Mouse (Mus musculus): ENCODE results near the gene Gab1.
A peak's percentile ranks its signal among the peaks of the same experiment; 100 is the strongest.

Gab1 gene

GRCm38 (mm10) chr8:80845284-80845683 lies 35.0 kb downstream of the Gab1 start:
- no peak for DNase-seq (ENCODE audit: low read depth, low spot score)

- DNase-seq (ENCODE audit: low read depth, low spot score): no peak
Observed at GRCm38 (mm10) chr8:80843744-80844434, 36.4 kb downstream of the Gab1 start.

- DNase-seq (ENCODE audit: low read depth, low spot score): no peak
Observed at GRCm38 (mm10) chr8:80842514-80842913, 37.8 kb downstream of the Gab1 start.

GRCm38 (mm10) chr8:80840090-80840489 lies 40.2 kb downstream of the Gab1 start:
- no peak for DNase-seq (ENCODE audit: low read depth, low spot score)

- DNase-seq (ENCODE audit: low read depth, low spot score): peak; percentile 84
Observed at GRCm38 (mm10) chr8:80838199-80838598, 42.1 kb downstream of the Gab1 start.

GRCm38 (mm10) chr8:80835401-80835800 lies 44.9 kb downstream of the Gab1 start:
- no peak for DNase-seq (ENCODE audit: low read depth, low spot score)

- DNase-seq (ENCODE audit: low read depth, low spot score): peak; percentile 38
Observed at GRCm38 (mm10) chr8:80834443-80834842, 45.9 kb downstream of the Gab1 start.

- DNase-seq (ENCODE audit: low read depth, low spot score): peak; percentile 43
Observed at GRCm38 (mm10) chr8:80832534-80832933, 47.8 kb downstream of the Gab1 start.

- DNase-seq (ENCODE audit: low read depth, low spot score): no peak
Observed at GRCm38 (mm10) chr8:80831876-80832524, 48.3 kb downstream of the Gab1 start.

GRCm38 (mm10) chr8:80830724-80831566 lies 49.4 kb downstream of the Gab1 start:
- DNase-seq (ENCODE audit: low read depth, low spot score): peak; percentile 16

- no peak for DNase-seq (ENCODE audit: low read depth, low spot score)
Observed at GRCm38 (mm10) chr8:80830141-80830540, 50.2 kb downstream of the Gab1 start.

- no peak for DNase-seq (ENCODE audit: low read depth, low spot score)
Observed at GRCm38 (mm10) chr8:80826996-80827395, 53.3 kb downstream of the Gab1 start.

- no peak for DNase-seq (ENCODE audit: low read depth, low spot score)
Observed at GRCm38 (mm10) chr8:80825136-80825535, 55.2 kb downstream of the Gab1 start.

GRCm38 (mm10) chr8:80824426-80824825 lies 55.9 kb downstream of the Gab1 start:
- no peak for DNase-seq (ENCODE audit: low read depth, low spot score)

- DNase-seq (ENCODE audit: low read depth, low spot score): no peak
Observed at GRCm38 (mm10) chr8:80823250-80823649, 57.1 kb downstream of the Gab1 start.

GRCm38 (mm10) chr8:80821367-80822225 lies 58.7 kb downstream of the Gab1 start:
- DNase-seq (ENCODE audit: low read depth, low spot score): no peak

GRCm38 (mm10) chr8:80818978-80819377 lies 61.3 kb downstream of the Gab1 start:
- DNase-seq (ENCODE audit: low read depth, low spot score): no peak

- DNase-seq (ENCODE audit: low read depth, low spot score): peak; percentile 11
Observed at GRCm38 (mm10) chr8:80817065-80817464, 63.3 kb downstream of the Gab1 start.

- DNase-seq (ENCODE audit: low read depth, low spot score): no peak
Observed at GRCm38 (mm10) chr8:80815179-80815578, 65.1 kb downstream of the Gab1 start.

- no peak for DNase-seq (ENCODE audit: low read depth, low spot score)
Observed at GRCm38 (mm10) chr8:80814087-80814791, 66.1 kb downstream of the Gab1 start.

- DNase-seq (ENCODE audit: low read depth, low spot score): peak; percentile 64
Observed at GRCm38 (mm10) chr8:80813439-80813838, 66.9 kb downstream of the Gab1 start.

Data from 3T3-L1 (cell line).